Comparison of ENCODE assay signal across 39 mouse cellular contexts in genomic region chr9:57238220-57238619, GRCm38 (mm10). TPM values are rescaled to one million over a fixed set of nuclear protein-coding genes. Genes with fewer than 3 reads are reported as not detected.
"Had no signal": no experiment of that assay in that cellular context is flagged by ENCODE, and none has a peak within 500 bp of the region (broad histone marks: within the 10 kb centered on the region; RNA-seq: fewer than 3 reads in every experiment).

No protein-coding gene starts in this region.

- DNase-seq: gastrocnemius, adult 2 months; gastrocnemius, postnatal 10 days; gastrocnemius, postnatal 25 days; heart, adult 18-20 months; heart, postnatal 10 days; heart, postnatal 4 days; kidney, adult 2 months; kidney, adult 9 months; kidney, postnatal 14 days; liver had no signal

- H3K27ac ChIP-seq: gastrocnemius, adult 2 months; heart, embryonic 10.5 days; hindbrain, embryonic 10.5 days; hindbrain, embryonic 12.5 days; hindbrain, embryonic 14.5 days; intestine, embryonic 15.5 days; kidney, embryonic 15.5 days; kidney, postnatal 0 days; layer of hippocampus, adult 2 months; left cerebral cortex, adult 2 months; limb, embryonic 10.5 days; limb, embryonic 12.5 days; liver, embryonic 14.5 days had no signal

- H3K9ac ChIP-seq: heart, embryonic 12.5 days; hindbrain, embryonic 12.5 days; hindbrain, embryonic 14.5 days; intestine, embryonic 15.5 days; kidney, embryonic 15.5 days; limb, embryonic 12.5 days; liver, embryonic 14.5 days had no signal

- H3K4me3 ChIP-seq: gastrocnemius, adult 2 months; heart, embryonic 10.5 days; heart, embryonic 12.5 days; hindbrain, embryonic 10.5 days; hindbrain, embryonic 12.5 days; intestine, embryonic 15.5 days; kidney, embryonic 15.5 days; layer of hippocampus, adult 2 months; left cerebral cortex, adult 2 months; limb, embryonic 10.5 days; limb, embryonic 12.5 days had no signal

- ATAC-seq: hindbrain, embryonic 16.5 days; inflammation-experienced regulatory T-cells, adult 6 months; intestine, embryonic 15.5 days; intestine, postnatal 0 days had no signal

- H3K9me3 ChIP-seq: heart, embryonic 10.5 days; heart, embryonic 12.5 days; hindbrain, embryonic 10.5 days; hindbrain, embryonic 12.5 days; intestine, embryonic 15.5 days; kidney, embryonic 15.5 days; limb, embryonic 10.5 days; limb, embryonic 12.5 days had no signal

- H3K4me2 ChIP-seq: heart, embryonic 12.5 days; hindbrain, embryonic 12.5 days; hindbrain, embryonic 14.5 days; intestine, embryonic 15.5 days; kidney, embryonic 15.5 days; limb, embryonic 12.5 days; liver, embryonic 11.5 days had no signal

- H3K4me1 ChIP-seq: heart, embryonic 12.5 days; hindbrain, embryonic 12.5 days; intestine, embryonic 15.5 days; kidney, embryonic 15.5 days had no signal

- H3K27me3 ChIP-seq: hindbrain, embryonic 12.5 days; intestine, embryonic 15.5 days; kidney, embryonic 15.5 days; limb, embryonic 12.5 days had no signal

- H3K36me3 ChIP-seq: heart, embryonic 10.5 days; heart, embryonic 12.5 days; hindbrain, embryonic 10.5 days; hindbrain, embryonic 12.5 days; intestine, embryonic 15.5 days; kidney, embryonic 15.5 days; limb, embryonic 10.5 days; limb, embryonic 12.5 days had no signal

RNA-seq across cellular contexts. Expression of gene Trcg1, which starts 1.9 kb away (rescaled TPM):
- total RNA-seq: gastrocnemius, adult 2 months; gastrocnemius, postnatal 10 days; gastrocnemius, postnatal 25 days; gastrocnemius, postnatal 4 days; granulocyte monocyte progenitor cell, adult 5-6 weeks; heart, adult 18-20 months; heart, adult 8-10 months; heart, postnatal 10 days; heart, postnatal 25 days; heart, postnatal 4 days; layer of hippocampus, adult 2 months; layer of hippocampus, postnatal 10 days; layer of hippocampus, postnatal 25 days; left cerebral cortex, adult 2 months; left cerebral cortex, postnatal 14 days; left cerebral cortex, postnatal 36 days had no signal
- polyA plus RNA-seq: heart, embryonic 10.5 days; heart, embryonic 12.5 days; heart, embryonic 14.5 days; heart, embryonic 16.5 days; hindbrain, embryonic 10.5 days; hindbrain, embryonic 12.5 days; hindbrain, embryonic 14.5 days; inflammation-experienced regulatory T-cells, adult 6 months; intestine, embryonic 15.5 days; intestine, postnatal 0 days; kidney, adult 2 months; kidney, embryonic 15.5 days; limb, embryonic 10.5 days; limb, embryonic 12.5 days; limb, embryonic 14.5 days; liver, embryonic 11.5 days; liver, embryonic 14.5 days; liver, embryonic 16.5 days had no signal
